Mouse (Mus musculus): Measurements from ENCODE around the gene Mxi1. TPM values are rescaled to one million over a fixed set of nuclear protein-coding genes. Genes with fewer than 3 reads are reported as not detected.

Gene Mxi1
- polyA plus RNA-seq, 1 experiment from 2014 or later: 43.0 TPM

- TF ChIP-seq CTCF (IDR thresholded peaks at IDR 0.05): no peak
- TF ChIP-seq EP300 (IDR thresholded peaks at IDR 0.05): no peak
- H3K36me3 ChIP-seq (ENCODE audit: insufficient read depth, low read length): no peaks in the 10 kb centered on the region
- peak overlapping the region; percentile 99 for H3K27ac ChIP-seq (ENCODE audit: low read length)
- H3K9ac ChIP-seq (replicated peaks; ENCODE audit: low read depth): peak overlapping the region; percentile 77
- no peak for ATAC-seq
- no peaks in the 10 kb centered on the region for H3K9me3 ChIP-seq (ENCODE audit: low read length)
- peak; percentile 71 for DNase-seq (ENCODE audit: low spot score)
- H3K4me1 ChIP-seq (ENCODE audit: insufficient read depth, low read depth, low read length): peaks cover 11% of the 10 kb centered on the region
- 1% methylated on average over 33 of the region's 48 CpGs for WGBS
- H3K27me3 ChIP-seq (replicated peaks; ENCODE audit: insufficient read depth, low read length): no peaks in the 10 kb centered on the region
- peak overlapping the region; percentile 95 for H3K4me2 ChIP-seq (replicated peaks; ENCODE audit: low read depth, low read length)
- H3K4me3 ChIP-seq (ENCODE audit: low read depth, low read length): peak overlapping the region; percentile 86
Observed at GRCm38 (mm10) chr19:53310771-53311523, 629 bp downstream of the Mxi1 start.

GRCm38 (mm10) chr19:53311524-53312335, 1.4 kb downstream of the Mxi1 start:
- Histone ChIP-seq H3K27ac (ENCODE audit: low read length) (peak overlapping the region; percentile 99), H3K4me2 (replicated peaks; ENCODE audit: low read depth, low read length) (peak overlapping the region; percentile 95), H3K4me3 (ENCODE audit: low read depth, low read length) (peak overlapping the region; percentile 86), H3K4me1 (ENCODE audit: insufficient read depth, low read depth, low read length) (peaks cover 11% of the 10 kb centered on the region), H3K9me3 (ENCODE audit: low read length) (no peaks in the 10 kb centered on the region), H3K36me3 (ENCODE audit: insufficient read depth, low read length) (no peaks in the 10 kb centered on the region), H3K9ac (replicated peaks; ENCODE audit: low read depth) (peak overlapping the region; percentile 77), H3K27me3 (replicated peaks; ENCODE audit: insufficient read depth, low read length) (no peaks in the 10 kb centered on the region)
- under 1% methylated on average over 36 of the region's 37 CpGs for WGBS
- no peak for TF ChIP-seq CTCF (IDR thresholded peaks at IDR 0.05)
- TF ChIP-seq EP300 (IDR thresholded peaks at IDR 0.05): no peak
- ATAC-seq: no peak
- peak; percentile 53 for DNase-seq (ENCODE audit: low spot score)

GRCm38 (mm10) chr19:53312336-53312871, 2.1 kb downstream of the Mxi1 start:
- no peak for TF ChIP-seq EP300 (IDR thresholded peaks at IDR 0.05)
- 0 out of 2 replicates have a peak, but pooled peaks have one; percentile 0 for TF ChIP-seq CTCF (IDR thresholded peaks at IDR 0.05)
- Histone ChIP-seq H3K27me3 (replicated peaks; ENCODE audit: insufficient read depth, low read length) (no peaks in the 10 kb centered on the region), H3K4me2 (replicated peaks; ENCODE audit: low read depth, low read length) (peak overlapping the region; percentile 95), H3K36me3 (ENCODE audit: insufficient read depth, low read length) (no peaks in the 10 kb centered on the region), H3K4me3 (ENCODE audit: low read depth, low read length) (peak overlapping the region; percentile 86), H3K4me1 (ENCODE audit: insufficient read depth, low read depth, low read length) (peaks cover 11% of the 10 kb centered on the region), H3K9ac (replicated peaks; ENCODE audit: low read depth) (peak overlapping the region; percentile 77), H3K27ac (ENCODE audit: low read length) (peak overlapping the region; percentile 99), H3K9me3 (ENCODE audit: low read length) (no peaks in the 10 kb centered on the region)
- 4% methylated on average over 23 of the region's 26 CpGs for WGBS
- DNase-seq (ENCODE audit: low spot score) (peak; percentile 87), ATAC-seq (peak; percentile 27)

- DNase-seq (ENCODE audit: low spot score): peak; percentile 92
- H3K27me3 ChIP-seq (replicated peaks; ENCODE audit: insufficient read depth, low read length): no peaks in the 10 kb centered on the region
- no peaks in the 10 kb centered on the region for H3K36me3 ChIP-seq (ENCODE audit: insufficient read depth, low read length)
- H3K4me3 ChIP-seq (ENCODE audit: low read depth, low read length): peak overlapping the region; percentile 86
- peak; percentile 37 for ATAC-seq
- WGBS: 3% methylated on average over 53 of the region's 63 CpGs
- TF ChIP-seq CTCF (IDR thresholded peaks at IDR 0.05) (no peak), EP300 (IDR thresholded peaks at IDR 0.05) (no peak)
- no peaks in the 10 kb centered on the region for H3K9me3 ChIP-seq (ENCODE audit: low read length)
- peak overlapping the region; percentile 77 for H3K9ac ChIP-seq (replicated peaks; ENCODE audit: low read depth)
- H3K4me1 ChIP-seq (ENCODE audit: insufficient read depth, low read depth, low read length): peaks cover 11% of the 10 kb centered on the region
- peak overlapping the region; percentile 99 for H3K27ac ChIP-seq (ENCODE audit: low read length)
- H3K4me2 ChIP-seq (replicated peaks; ENCODE audit: low read depth, low read length): peak overlapping the region; percentile 95
Observed at GRCm38 (mm10) chr19:53312951-53313683, 2.8 kb downstream of the Mxi1 start.

GRCm38 (mm10) chr19:53313684-53314443, 3.5 kb downstream of the Mxi1 start:
- DNase-seq (ENCODE audit: low spot score) (peak; percentile 99), ATAC-seq (peak; percentile 88)
- no peaks in the 10 kb centered on the region for H3K36me3 ChIP-seq (ENCODE audit: insufficient read depth, low read length)
- peaks cover 11% of the 10 kb centered on the region for H3K4me1 ChIP-seq (ENCODE audit: insufficient read depth, low read depth, low read length)
- H3K9me3 ChIP-seq (ENCODE audit: low read length): no peaks in the 10 kb centered on the region
- TF ChIP-seq EP300 (IDR thresholded peaks at IDR 0.05) (no peak), CTCF (IDR thresholded peaks at IDR 0.05) (peak; percentile 3; the same call in 1 of the 2 replicates)
- H3K9ac ChIP-seq (replicated peaks; ENCODE audit: low read depth): peak overlapping the region; percentile 77
- no peaks in the 10 kb centered on the region for H3K27me3 ChIP-seq (replicated peaks; ENCODE audit: insufficient read depth, low read length)
- peak overlapping the region; percentile 95 for H3K4me2 ChIP-seq (replicated peaks; ENCODE audit: low read depth, low read length)
- peak overlapping the region; percentile 99 for H3K27ac ChIP-seq (ENCODE audit: low read length)
- H3K4me3 ChIP-seq (ENCODE audit: low read depth, low read length): peak overlapping the region; percentile 86
- WGBS: under 1% methylated on average over 52 of the region's 52 CpGs

All from lung, postnatal 0 days (tissue).